Mouse (Mus musculus): ENCODE results near the gene Gm5089.

The Gm5089 gene

GRCm38 (mm10) chr14:122426529-122427203 is 24.2 kb downstream of the Gm5089 start:
- DNase-seq, result no peak

- DNase-seq, result no peak
Observed at GRCm38 (mm10) chr14:122424441-122424840, 26.5 kb downstream of the Gm5089 start.

- DNase-seq, result no peak
Observed at GRCm38 (mm10) chr14:122416166-122416771, 34.6 kb downstream of the Gm5089 start.

- no peak for DNase-seq
Observed at GRCm38 (mm10) chr14:122414786-122415185, 36.1 kb downstream of the Gm5089 start.

- DNase-seq, result no peak
Observed at GRCm38 (mm10) chr14:122413542-122413928, 37.4 kb downstream of the Gm5089 start.

GRCm38 (mm10) chr14:122412841-122413541 is 37.9 kb downstream of the Gm5089 start:
- no peak for DNase-seq

GRCm38 (mm10) chr14:122406541-122407219 is 44.2 kb downstream of the Gm5089 start:
- DNase-seq, result peak; percentile 23 to 52

- DNase-seq, result no peak
Observed at GRCm38 (mm10) chr14:122405897-122406540, 44.9 kb downstream of the Gm5089 start.

GRCm38 (mm10) chr14:122405236-122405635 is 45.7 kb downstream of the Gm5089 start:
- no peak for DNase-seq

GRCm38 (mm10) chr14:122404596-122405154 is 46.2 kb downstream of the Gm5089 start:
- DNase-seq, result no peak

GRCm38 (mm10) chr14:122403422-122403940 is 47.4 kb downstream of the Gm5089 start:
- no peak for DNase-seq

- no peak for DNase-seq
Observed at GRCm38 (mm10) chr14:122402716-122403258, 48.1 kb downstream of the Gm5089 start.

GRCm38 (mm10) chr14:122401886-122402285 is 49.0 kb downstream of the Gm5089 start:
- DNase-seq, result no peak

GRCm38 (mm10) chr14:122399906-122400305 is 51.0 kb downstream of the Gm5089 start:
- no peak for DNase-seq

GRCm38 (mm10) chr14:122398676-122399075 is 52.2 kb downstream of the Gm5089 start:
- DNase-seq, result no peak

- DNase-seq, result no peak
Observed at GRCm38 (mm10) chr14:122393119-122393518, 57.8 kb downstream of the Gm5089 start.

- DNase-seq, result peak; percentile 68 to 71
Observed at GRCm38 (mm10) chr14:122390935-122391334, 60.0 kb downstream of the Gm5089 start.

- DNase-seq, result peak in 1 of 2 experiments; percentile 61
Observed at GRCm38 (mm10) chr14:122389684-122390370, 61.1 kb downstream of the Gm5089 start.

- peak; percentile 50 to 69 for DNase-seq
Observed at GRCm38 (mm10) chr14:122388431-122389031, 62.4 kb downstream of the Gm5089 start.

- DNase-seq, result no peak
Observed at GRCm38 (mm10) chr14:122387781-122388180, 63.1 kb downstream of the Gm5089 start.

Data from cerebellum, adult 18-20 months (tissue).